Mouse (Mus musculus) spleen, embryonic (tissue): Measurements from ENCODE around the gene Btg4.

ENCODE experiments used
- CTCF ChIA-PET: fragments of 350-600 bp; sonication (Branson Sonifier 250); formaldehyde crosslinking; loops from one replicate; lab custom pipeline; 2022; lab: Charles Lee

Gene Btg4

GRCm38 (mm10) chr9:51060601-51061000 lies at the start of gene Btg4:
Gene Btg4, plus strand, starts transcription at chr9:51060901.
- CTCF ChIA-PET: no interaction called here

- CTCF ChIA-PET: no interaction called here
Measured at GRCm38 (mm10) chr9:51013644-51014043, 47.1 kb upstream of the Btg4 start.

- CTCF ChIA-PET: no interaction called here
Measured at GRCm38 (mm10) chr9:51015732-51016131, 45.0 kb upstream of the Btg4 start.

GRCm38 (mm10) chr9:51019670-51020069 lies 41.0 kb upstream of the Btg4 start:
- CTCF ChIA-PET: no interaction called here

- CTCF ChIA-PET: no interaction called here
Measured at GRCm38 (mm10) chr9:51020351-51020750, 40.4 kb upstream of the Btg4 start.

- CTCF ChIA-PET: interaction anchor here (0.6 kb wide), 1 partner anchor 1264 kb away, joined by 5 read pairs; no protein-coding TSS in a partner anchor
Measured at GRCm38 (mm10) chr9:51021123-51021795, 39.4 kb upstream of the Btg4 start.

GRCm38 (mm10) chr9:51026952-51027351 lies 33.7 kb upstream of the Btg4 start:
- CTCF ChIA-PET: no interaction called here

- CTCF ChIA-PET: no interaction called here
Measured at GRCm38 (mm10) chr9:51030147-51030546, 30.6 kb upstream of the Btg4 start.

GRCm38 (mm10) chr9:51031603-51032002 lies 29.1 kb upstream of the Btg4 start:
- CTCF ChIA-PET: interaction anchor here (0.6 kb wide), 1 partner anchor 554 kb away, joined by 3 read pairs; no protein-coding TSS in a partner anchor

- CTCF ChIA-PET: interaction anchor here (0.6 kb wide), 1 partner anchor 554 kb away, joined by 3 read pairs; no protein-coding TSS in a partner anchor
Measured at GRCm38 (mm10) chr9:51032291-51032690, 28.4 kb upstream of the Btg4 start.

GRCm38 (mm10) chr9:51032785-51033529 lies 27.7 kb upstream of the Btg4 start:
- CTCF ChIA-PET: no interaction called here

- CTCF ChIA-PET: no interaction called here
Measured at GRCm38 (mm10) chr9:51041491-51041980, 19.2 kb upstream of the Btg4 start.

GRCm38 (mm10) chr9:51042136-51042535 lies 18.6 kb upstream of the Btg4 start:
- CTCF ChIA-PET: no interaction called here

GRCm38 (mm10) chr9:51052180-51052579 lies 8.5 kb upstream of the Btg4 start:
- CTCF ChIA-PET: interaction anchor here (0.6 to 1.3 kb wide), 3 partner anchors 23 to 956 kb away, joined by 3 to 10 read pairs (median 4); no protein-coding TSS in a partner anchor

- CTCF ChIA-PET: no interaction called here
Measured at GRCm38 (mm10) chr9:51056360-51057324, 4.1 kb upstream of the Btg4 start.

- CTCF ChIA-PET: no interaction called here
Measured at GRCm38 (mm10) chr9:51058951-51059521, 1.7 kb upstream of the Btg4 start.

GRCm38 (mm10) chr9:51068202-51068601 lies 7.5 kb downstream of the Btg4 start:
- CTCF ChIA-PET: no interaction called here

GRCm38 (mm10) chr9:51070801-51071200 lies 10.1 kb downstream of the Btg4 start:
- CTCF ChIA-PET: no interaction called here

GRCm38 (mm10) chr9:51075780-51076179 lies 15.1 kb downstream of the Btg4 start:
- CTCF ChIA-PET: no interaction called here

GRCm38 (mm10) chr9:51076300-51076978 lies 15.7 kb downstream of the Btg4 start:
- CTCF ChIA-PET: no interaction called here

- CTCF ChIA-PET: interaction anchor here (0.6 kb wide), 1 partner anchor 1050 kb away, joined by 7 read pairs; no protein-coding TSS in a partner anchor
Measured at GRCm38 (mm10) chr9:51076979-51077315, 16.2 kb downstream of the Btg4 start, which contains the start of gene Layn. Gene Layn, minus strand, starts transcription at chr9:51077094.
